Mouse (Mus musculus) R1 (cell line): Measurements from ENCODE around the gene Car10.

Experiments used
- DNase-seq: peaks from one replicate; pipeline ENCODE4 v3.0.0-alpha.2; 2018; ENCODE audit warnings: low read depth, low spot score

Car10 gene

DNA sequence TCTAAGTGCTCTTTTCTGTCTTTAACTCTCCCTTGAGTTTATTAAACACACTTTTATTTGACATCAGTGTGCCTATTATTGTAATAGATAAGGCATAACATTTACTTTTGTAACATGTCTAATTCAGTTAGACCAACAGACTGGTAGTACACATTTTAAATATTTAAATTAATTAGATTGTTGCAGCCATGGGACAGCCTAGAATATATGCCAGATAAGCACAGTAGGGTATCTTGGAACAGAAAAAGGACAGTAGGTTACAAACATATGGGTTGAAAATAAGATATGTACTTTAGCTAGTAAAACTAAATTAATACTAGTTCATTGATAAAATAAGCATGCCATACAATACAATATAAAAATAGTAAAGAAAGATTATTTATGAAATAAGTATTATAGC is 74.6 kb downstream of the Car10 start:
- DNase-seq, result no peak

DNA sequence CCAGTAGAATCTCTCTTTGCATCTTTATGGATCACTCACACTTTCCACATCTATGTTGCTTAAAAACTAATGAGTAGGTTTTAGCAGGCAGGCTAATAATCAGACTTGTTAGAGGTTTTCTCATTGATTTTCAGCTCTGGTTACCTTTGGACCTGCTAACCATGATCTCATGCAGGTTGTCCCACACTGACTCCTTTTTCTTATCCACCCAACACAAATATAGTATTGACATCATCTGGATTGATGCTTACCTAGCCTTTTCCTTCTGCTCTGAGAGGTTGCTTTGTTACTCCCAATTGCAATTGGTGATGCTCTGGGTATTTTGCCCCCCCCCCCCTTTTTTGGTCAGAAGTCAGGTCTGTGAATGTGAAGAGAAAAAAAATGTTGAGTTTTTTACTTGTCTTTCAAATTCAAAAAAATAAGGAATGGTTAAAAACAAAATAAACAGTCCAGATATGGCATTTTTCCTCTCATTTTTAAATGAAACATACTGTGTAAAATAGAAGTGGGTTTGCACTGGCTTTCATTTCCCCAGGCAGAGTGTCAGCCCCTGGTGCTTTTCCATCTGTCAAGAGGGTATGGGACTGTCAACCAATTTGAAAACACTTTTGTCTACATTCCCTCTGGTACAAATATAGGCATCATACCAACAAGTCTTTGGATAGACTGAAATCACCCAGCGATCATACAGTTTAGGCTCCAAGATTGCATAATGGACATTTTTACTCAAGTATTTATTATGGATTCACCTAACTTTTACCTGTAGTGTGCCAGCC is 75.9 kb downstream of the Car10 start:
- DNase-seq, result no peak

DNA sequence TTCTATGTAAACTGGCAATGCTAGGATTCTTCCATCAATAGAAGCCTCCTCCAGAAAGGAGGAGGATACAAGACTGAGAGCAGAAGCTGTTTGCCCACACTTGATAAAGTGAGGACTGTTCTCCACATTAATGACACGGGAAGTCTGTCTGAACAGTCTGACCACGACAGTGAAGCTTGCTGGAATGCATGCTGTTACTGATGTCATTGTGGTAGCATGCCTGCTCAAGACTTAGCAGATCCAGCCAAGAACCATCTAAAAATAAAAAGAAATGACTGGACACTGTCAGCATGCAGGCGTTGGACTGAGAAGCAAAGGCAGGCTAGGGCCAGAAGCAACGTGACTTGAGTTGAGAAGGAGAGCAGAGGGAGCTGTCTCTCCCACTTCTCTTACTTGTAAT is 87.6 kb downstream of the Car10 start:
- no peak for DNase-seq

DNA sequence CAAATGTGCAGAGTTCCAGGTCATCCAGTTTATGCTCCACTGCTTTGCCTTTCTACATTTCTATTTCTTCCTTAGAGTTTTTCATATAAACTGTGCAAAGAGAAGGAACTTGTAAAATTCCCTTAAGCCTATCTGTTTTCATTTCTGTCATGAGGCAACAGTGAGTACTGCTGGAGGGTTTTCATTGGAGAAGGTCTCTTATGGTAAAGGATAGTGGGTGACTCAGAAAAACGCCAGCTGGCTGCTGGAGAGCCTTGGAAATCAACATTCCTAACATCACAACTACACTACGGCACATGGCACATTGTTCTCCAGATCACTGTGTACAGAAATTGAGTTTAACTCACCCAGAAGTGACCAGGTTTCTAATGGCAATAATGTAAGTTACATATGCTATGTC is 88.3 kb downstream of the Car10 start:
- DNase-seq, result no peak

DNA sequence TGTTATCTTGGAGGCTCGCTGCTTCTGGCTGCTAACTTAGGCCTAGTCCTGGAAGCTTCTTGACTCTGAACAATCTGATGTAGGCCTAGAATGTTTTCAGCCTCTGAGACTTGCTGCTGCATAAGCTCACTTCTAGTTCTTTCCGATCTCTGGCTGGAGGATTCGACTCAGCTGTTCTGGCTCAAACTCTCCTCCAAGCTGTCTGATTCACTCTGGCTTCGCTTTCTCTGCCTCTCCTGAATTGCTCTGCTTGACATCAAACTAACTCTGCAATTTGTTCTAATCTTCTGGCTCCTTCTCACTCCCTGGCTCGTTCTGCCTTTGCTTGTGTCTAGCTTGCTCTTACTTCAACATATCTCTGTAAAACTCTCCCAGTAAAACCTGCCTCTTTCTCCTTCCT is 90.8 kb downstream of the Car10 start:
- DNase-seq, result no peak

DNA sequence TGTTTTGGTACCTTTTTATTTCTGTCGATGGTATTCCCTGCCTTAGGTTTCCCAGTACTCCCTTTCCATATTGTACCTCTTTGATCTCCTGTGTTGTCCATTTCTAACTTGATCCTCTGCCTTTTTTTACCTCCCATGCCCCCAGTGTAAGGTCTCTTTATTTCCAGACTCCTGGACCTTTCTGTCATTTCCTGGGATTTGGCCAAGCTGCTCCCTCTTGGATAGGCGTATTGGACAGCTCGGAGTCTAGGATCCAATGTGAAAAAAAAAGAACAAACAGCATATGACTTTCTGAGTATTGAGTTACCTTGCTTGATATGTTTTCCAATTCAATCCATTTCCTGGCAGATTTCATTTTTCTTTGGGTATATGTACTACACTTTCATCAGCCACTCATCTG is 102.2 kb downstream of the Car10 start:
- no peak for DNase-seq

DNA sequence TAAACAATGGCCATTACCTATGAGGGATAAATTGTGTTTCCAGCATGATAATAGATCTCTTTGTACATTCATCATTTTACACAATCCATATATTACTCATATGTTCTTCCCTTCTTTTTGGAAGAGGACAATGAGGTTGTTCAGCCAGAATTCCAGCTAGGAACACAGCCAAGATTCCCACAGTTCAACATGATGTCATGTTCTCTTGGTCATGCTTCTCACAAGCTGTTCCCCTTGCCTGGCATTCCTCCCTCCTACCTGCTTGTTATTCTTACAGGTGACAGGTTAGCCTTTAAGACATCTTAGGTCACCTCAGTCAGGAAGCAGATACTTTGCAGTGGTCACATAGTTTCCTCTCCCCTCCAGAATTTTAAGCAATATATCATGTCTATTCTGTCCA is 119.6 kb downstream of the Car10 start:
- DNase-seq, result no peak

DNA sequence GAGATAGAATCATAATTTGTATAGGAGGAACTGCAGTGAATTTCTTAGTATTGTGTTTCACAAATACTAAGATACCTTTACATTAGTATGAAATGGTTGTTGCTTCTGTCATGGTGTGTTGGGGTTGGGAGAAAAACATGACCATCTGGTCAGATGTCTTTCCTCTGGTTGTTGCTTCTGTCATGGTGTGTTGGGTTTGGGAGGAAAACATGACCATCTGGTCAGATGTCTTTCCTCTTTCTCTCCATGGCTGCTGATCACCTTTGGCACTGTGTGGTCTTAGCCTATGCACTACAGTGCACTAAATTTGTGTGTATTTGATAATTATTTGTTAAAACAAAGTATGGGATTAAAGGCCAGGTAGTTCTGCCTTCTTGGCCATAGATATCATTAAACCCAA is 132.2 kb downstream of the Car10 start:
- no peak for DNase-seq

DNA sequence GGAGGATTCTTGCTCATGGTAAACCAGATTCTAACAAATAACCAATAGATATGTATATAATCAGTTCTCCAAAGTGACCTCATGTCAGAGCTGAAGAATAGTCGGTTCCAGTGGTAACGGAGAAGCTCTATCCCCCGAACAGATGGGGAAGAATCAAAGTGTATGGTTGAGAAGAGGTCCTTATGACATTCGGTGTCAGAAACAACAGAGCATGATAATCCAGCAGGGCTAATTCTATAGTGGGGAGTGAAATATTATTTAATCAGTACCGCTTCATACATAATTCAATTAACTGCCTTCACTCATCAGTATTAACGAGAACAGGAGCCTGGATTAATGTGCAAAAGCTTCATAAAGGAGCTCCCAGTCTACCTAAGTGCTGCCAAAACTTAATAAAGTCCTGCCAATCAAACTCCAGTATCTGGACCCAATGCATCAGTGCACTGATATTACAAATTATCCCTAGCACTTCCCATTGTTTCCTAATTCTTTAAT is 152.0 kb downstream of the Car10 start:
- no peak for DNase-seq

DNA sequence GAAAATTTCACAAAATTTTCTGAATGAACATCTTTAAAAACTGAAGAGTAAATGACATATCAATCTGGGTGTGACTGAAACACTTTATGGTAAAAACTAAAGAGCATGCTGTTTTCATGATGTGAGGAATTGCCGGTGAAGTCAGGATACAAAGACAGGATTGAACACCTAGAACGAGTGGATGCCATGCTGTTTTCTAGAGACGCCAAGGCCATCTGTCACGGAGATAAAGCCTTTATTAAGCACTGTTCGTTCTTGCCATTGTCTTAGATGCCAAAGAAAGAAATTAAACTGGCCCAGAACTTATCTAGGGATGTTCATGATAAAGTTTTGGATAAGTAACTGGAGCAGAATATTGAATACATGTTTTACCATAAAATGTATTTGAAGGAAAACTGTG is 153.9 kb downstream of the Car10 start:
- no peak for DNase-seq

DNA sequence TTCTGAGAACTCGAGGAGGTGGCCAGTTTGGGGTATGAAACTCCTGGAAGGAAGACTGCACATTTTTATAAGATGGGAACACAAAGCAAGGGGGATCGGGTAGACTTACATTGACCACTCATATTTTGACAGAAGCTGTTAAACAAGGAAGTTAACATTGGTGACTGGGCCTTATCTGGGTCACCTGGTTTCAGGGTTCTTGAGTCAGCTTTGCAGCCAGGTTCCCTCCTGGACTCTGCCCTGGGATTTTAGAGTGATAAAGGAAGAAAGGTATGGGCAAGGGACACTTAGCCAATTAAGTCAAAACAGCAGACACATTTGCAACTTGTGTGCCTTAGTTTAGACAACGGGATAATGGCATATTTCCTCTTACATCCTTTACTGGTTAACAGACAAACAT is 166.2 kb downstream of the Car10 start:
- no peak for DNase-seq

DNA sequence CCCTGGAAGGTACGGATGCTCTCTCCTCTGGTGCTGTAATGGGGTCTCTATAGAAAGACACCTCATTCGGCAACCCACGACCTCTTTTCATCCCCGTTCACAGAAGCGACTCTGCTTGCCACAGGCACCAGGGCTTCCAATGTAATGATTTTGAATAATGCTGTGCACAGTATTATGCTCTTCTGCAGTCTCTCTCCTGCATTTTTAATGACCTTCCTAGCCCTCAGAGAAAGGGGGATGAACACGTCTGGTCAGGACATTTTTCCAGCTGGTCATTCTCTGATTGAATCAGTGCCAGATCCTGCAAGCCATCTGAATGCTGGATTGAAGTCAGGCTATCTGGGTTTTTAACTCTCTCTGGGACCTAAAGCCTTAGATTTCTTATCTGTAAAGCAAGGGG is 174.2 kb downstream of the Car10 start:
- no peak for DNase-seq

DNA sequence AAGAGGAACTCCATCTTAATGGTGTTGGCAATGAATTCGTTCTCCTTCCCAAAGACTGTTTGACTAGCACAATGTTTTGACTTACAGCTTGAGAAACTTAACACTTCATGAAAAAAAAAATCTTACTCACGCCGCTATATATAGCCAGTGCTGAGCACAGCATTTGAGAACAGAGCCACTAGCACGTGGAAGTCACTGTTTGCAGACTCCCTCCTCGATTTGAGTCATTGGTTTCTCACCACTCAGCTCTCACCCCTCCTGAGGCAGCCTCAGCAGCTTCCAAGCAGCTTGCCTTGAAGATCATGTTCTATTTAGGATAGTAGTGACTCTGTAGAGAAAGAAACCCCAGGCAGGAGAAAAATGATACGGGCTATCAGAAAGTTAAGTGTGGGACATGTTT is 176.1 kb downstream of the Car10 start:
- no peak for DNase-seq

DNA sequence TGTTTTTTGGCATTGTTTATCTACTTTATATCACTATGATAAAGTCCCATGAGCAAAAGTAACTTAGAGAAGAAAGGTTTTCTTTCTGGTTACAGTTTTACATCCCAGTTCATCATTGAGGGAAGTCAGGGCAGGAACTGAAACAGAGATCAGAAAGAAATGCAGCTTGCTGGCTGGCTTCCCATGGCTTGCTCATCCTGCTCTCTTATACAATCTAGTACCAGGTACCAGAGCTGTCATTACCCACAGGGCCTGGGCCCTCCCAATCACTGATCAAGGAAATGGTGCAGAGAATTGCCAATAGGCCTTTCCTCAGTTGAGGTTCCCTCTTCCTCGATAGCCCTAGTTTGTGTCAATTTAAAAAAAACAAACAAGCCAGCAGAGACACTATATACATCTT is 195.8 kb downstream of the Car10 start:
- no peak for DNase-seq

DNA sequence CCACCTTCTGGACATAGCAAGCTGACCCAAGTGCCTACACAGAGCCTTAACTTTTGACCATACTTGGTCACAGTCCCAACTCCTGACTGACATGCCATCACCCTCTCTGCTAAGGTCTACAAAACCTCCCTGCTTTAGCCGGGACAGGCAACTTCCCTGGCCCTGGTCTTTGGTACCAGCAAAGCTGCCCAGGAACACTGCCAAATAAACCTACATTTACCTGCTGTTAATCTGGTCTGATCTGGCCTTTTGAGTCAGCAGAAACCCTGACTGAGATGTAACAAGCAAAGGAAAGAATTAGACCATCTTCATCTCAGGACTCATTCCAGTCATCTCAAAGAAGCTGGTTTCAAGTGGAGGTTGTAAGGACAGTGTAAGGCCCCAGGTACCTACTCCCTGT is 212.2 kb downstream of the Car10 start:
- no peak for DNase-seq

DNA sequence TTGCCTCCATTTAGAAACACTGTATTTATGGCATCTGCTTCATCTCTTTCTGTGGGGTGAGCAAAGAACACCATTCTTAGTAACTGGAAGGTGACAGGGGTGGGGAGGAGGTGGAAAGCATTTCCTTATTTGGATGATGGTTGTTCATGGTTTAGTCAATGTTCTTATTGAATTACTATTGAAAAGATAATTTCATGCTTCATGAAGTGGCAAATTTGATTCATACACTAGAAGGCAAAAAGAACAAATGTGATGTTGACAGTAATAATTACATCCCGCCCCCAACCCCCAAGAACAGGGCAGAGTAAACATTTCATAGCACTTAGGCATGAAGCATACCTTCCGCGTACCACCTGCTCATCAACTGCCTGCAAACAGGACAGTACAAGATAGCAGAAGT is 239.9 kb downstream of the Car10 start:
- no peak for DNase-seq

DNA sequence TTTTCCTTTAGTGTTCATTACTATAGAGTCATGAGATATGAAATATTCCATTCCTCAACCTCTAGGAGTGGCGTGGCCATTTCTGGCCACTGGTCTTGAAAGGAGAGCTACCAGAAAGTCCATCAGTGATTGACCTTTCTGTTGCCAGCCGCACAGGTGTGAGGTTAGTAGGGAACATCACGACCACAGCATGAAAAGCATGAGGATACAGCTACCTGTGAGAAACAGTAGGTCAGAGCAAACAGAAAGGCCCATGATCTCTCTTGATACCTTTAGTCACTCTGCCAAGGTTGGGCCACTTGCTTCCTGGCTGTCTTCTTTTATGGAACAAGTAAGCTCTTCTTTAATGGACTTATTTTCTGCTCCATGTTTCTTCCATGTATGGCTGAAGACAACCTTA is 246.1 kb downstream of the Car10 start:
- DNase-seq, result no peak

DNA sequence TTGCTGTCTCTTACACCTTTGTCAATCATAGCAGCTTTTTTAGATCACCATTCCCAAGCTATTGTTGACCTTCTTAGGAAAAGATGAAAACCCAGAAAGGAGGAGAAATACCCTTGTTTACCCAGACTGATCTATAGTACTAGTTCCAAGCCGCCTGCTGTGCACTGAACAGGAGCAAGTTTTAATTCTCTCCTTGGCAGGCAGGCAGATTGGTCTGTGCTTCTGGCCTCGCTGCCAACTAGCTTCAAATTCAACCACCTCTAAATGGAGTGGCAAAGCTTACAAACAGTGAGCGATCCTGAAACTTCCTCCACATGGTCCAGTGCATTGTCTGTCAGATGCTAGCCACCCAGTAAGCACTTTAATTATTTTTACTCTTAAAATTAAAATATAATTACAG is 247.0 kb downstream of the Car10 start:
- no peak for DNase-seq

DNA sequence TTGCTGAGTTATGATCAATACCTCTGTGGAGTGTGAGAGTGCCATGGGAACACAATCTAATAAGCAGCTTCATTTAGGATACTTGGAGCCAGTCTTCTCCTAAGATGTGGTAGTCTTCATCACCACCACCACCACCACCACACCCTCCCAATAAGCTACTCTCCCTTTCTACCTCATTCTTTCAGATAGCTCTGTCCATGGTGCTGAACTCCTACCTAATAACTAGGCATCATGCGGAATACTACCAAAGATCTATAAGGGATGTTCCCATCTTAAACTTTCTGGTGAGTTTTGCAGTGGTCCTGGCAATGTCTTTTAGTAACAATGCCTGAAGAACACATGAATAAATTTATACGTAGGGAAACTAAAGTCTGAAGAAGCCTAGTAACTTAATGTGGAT is 263.7 kb downstream of the Car10 start:
- no peak for DNase-seq

DNA sequence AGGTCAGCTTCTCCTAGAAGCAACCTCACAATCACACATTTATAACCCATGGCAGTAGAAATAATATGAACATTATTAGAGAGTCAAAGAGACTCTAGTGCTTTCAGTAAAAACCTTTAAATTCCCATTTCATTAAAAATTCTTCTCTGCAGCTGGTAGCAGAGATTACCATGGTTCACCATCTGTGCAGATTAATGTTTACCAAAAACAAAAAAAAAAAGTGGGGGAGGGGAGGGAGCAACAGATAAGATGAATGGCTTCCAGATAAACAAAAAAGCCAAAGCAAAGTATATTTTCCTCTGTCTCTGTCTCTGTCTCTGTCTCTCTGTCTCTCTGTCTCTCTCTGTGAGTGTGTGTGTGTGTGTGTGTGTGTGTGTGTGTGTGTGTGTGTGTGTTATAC is 266.3 kb downstream of the Car10 start:
- no peak for DNase-seq

DNA sequence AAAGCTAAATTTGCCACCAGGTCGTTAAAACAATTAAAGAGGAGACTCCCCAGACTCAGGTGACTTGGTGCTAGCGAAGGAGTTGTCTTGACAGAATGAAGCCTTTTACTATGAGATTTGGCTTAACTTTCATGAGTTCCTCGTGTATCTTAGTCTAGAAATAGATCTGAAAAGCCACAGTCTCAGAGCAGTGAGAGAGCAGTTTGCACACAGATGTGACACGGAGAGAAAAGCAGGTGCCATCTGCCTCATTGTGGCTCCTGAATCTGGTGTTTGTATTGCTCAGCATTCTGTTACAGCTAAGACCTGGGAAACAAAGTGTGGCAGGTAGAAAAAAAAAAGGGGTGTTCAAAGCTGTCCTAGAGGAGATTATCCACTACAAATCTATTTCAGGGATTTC is 269.4 kb downstream of the Car10 start:
- DNase-seq, result no peak

DNA sequence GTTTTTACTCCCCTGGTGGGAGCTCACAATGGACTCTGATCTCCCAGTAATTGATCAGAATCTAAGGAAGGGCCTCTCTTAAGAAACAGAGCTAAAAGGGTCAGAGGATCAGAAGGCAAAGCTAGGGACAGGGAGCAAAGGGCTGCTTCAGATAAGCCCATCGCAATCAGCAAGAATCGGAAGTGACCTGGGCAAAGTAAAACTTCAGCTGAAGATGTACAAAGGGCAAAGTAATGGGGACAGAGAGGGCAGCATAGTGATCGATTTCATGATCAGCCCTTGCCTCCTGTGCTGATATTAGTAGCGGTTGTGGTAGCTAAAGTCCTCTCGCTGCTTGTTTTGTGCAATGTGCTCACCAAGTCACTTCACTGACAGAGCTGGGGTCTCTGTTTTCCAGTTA is 269.9 kb downstream of the Car10 start:
- no peak for DNase-seq

DNA sequence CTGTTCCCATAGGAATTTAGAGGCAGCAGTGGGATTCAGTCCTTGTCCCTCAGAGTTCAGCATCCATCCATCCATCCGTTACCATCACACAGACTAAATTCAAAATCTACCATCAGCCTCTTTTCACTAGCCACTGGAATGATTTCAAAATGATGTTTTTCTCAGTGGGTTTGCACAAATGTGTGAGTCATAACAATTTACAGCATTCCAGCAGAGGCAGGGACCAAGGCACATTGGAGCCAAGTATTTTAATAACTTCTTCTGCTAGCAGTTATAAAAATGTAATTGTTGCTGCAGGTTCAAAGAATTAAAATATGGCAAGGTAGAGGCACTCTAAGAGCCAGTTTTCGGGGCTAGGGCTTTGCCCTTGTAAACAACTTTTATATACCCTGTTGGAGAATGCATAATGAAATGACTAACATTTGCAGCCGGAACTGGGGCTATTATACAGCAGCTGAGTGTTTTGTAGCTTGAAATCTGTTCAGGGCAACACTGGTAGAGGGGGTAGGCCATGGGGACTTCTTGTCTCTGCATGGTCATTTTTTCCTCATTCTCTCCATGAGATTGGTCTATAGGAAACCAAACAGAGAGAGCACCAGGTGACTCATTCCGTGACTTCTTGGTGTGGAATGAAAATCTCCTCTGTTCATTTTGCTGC is 276.0 kb downstream of the Car10 start:
- no peak for DNase-seq

DNA sequence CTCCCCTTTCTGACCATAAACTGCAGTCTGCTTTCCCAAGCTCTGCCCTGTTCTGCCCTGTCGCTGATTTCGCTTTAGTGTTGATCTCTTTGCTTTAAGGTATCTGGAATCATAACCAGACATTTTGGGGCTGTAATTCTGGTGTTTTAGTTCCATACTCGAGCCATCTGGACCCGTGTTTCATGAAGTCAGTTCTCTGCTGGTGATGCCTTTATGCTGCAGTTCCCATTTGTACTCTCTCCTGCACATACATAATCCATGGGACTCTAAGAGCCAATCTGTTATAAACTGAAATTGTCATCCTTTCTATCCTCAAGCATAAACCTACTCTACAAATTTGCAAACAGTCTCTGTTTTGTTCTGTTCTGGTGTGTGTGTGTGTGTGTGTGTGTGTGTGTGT is 293.3 kb downstream of the Car10 start:
- no peak for DNase-seq
